Comparison of ENCODE assay signal across 8 mouse cellular contexts in the genomic region with DNA sequence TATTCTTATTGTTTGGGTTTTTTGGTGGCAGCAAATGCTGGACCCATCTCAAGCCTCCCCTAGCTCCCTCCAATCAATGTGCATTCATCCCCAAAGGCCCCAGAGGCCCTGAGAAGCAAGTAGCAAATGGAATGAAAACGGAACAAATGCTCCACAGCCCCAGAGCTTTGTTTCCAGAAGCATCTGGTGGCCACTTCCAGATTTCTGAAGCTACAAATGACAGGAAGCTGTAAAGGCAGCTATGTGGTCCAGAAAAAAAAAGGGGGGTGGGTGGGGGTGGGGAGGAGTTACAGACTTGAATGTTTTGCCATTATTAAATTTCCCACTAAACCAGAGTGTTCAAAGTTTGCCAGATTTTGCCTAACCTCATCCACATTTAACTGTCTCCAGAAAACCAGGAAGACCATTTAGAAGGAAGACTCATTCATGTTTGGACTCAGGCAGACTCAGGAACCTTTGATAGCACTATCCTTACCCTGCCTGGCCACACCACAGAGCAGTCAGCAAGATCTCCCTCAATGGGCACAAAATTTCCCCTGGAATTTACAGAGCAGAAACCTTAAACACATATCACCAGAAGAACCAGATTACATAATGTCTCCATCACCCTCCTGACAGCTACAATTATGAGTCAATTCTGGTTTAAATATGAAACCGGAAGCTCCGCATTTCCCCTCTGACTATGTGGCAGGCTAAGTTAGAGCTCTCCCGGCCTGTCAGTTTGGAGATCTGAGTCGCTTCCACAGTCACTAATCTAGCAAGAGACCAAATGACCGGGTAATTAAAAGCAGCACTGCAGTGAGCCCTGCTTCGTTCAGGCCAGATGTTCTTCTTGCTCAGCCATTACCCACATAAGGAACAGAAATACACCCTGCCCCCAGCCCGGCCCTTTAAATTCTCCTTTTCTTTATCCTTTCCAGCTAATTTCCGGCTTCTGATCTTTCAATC.
DNase-seq lines count a peak whose midpoint lies in the region; ATAC-seq and TF ChIP-seq lines count a peak whose summit lies in the region.

No protein-coding gene starts in this region.

- TF ChIP-seq CTCF in lung, embryonic 14.5 days (IDR thresholded peaks at IDR 0.05; ENCODE audit: low read depth), result no peak

- no peak overlapping the region for H3K9ac ChIP-seq in forebrain, embryonic 16.5 days (replicated peaks; ENCODE audit: low read depth, low read length)
- H3K9ac ChIP-seq in lung, embryonic 14.5 days, result peak overlapping the region; percentile 33; the same call in 1 of the 2 replicates
- H3K9ac ChIP-seq in neural tube, embryonic 13.5 days, result no peak overlapping the region

- no peaks in the 10 kb centered on the region for H3K9me3 ChIP-seq in forebrain, embryonic 16.5 days (ENCODE audit: control insufficient read depth, low read length)
- H3K9me3 ChIP-seq in lung, embryonic 14.5 days (ENCODE audit: low read depth, low read length), result no peaks in the 10 kb centered on the region
- no peaks in the 10 kb centered on the region for H3K9me3 ChIP-seq in neural tube, embryonic 13.5 days

- H3K36me3 ChIP-seq in forebrain, embryonic 16.5 days (ENCODE audit: control insufficient read depth, insufficient read depth), result no peaks in the 10 kb centered on the region
- no peaks in the 10 kb centered on the region for H3K36me3 ChIP-seq in lung, embryonic 14.5 days (ENCODE audit: insufficient read depth)
- no peaks in the 10 kb centered on the region for H3K36me3 ChIP-seq in neural tube, embryonic 13.5 days

- WGBS in forebrain, embryonic 16.5 days, result 7% methylated on average over 9 of the region's 9 CpGs
- WGBS in lung, embryonic 14.5 days, result 8% methylated on average over 9 of the region's 9 CpGs
- WGBS in neural tube, embryonic 13.5 days, result 7% methylated on average over 9 of the region's 9 CpGs

- H3K4me1 ChIP-seq in forebrain, embryonic 16.5 days (replicated peaks; ENCODE audit: control insufficient read depth, insufficient read depth, low read length), result peaks cover 22% of the 10 kb centered on the region
- H3K4me1 ChIP-seq in lung, embryonic 14.5 days (ENCODE audit: insufficient read depth), result peaks cover 31% of the 10 kb centered on the region
- H3K4me1 ChIP-seq in neural tube, embryonic 13.5 days (replicated peaks), result peaks cover 44% of the 10 kb centered on the region

- peak overlapping the region; percentile 31 for H3K4me2 ChIP-seq in forebrain, embryonic 16.5 days (ENCODE audit: low read length)
- peak overlapping the region; percentile 56 for H3K4me2 ChIP-seq in lung, embryonic 14.5 days
- H3K4me2 ChIP-seq in neural tube, embryonic 13.5 days, result peak overlapping the region; percentile 44

- H3K27ac ChIP-seq in forebrain, embryonic 16.5 days (ENCODE audit: low read length), result no peak overlapping the region
- H3K27ac ChIP-seq in lung, embryonic 14.5 days (ENCODE audit: low read depth), result peak overlapping the region; percentile 92
- H3K27ac ChIP-seq in neural tube, embryonic 13.5 days (replicated peaks), result peak overlapping the region; percentile 14

- H3K27me3 ChIP-seq in forebrain, embryonic 16.5 days (replicated peaks; ENCODE audit: control insufficient read depth, insufficient read depth, low read length), result no peaks in the 10 kb centered on the region
- H3K27me3 ChIP-seq in lung, embryonic 14.5 days (ENCODE audit: insufficient read depth, low read length), result no peaks in the 10 kb centered on the region
- no peaks in the 10 kb centered on the region for H3K27me3 ChIP-seq in neural tube, embryonic 13.5 days

- no peak for ATAC-seq in forebrain, embryonic 16.5 days
- peak; percentile 18 for ATAC-seq in lung, embryonic 14.5 days (ENCODE audit: insufficient read depth)
- ATAC-seq in neural tube, embryonic 13.5 days (ENCODE audit: low read depth), result no peak

- DNase-seq in adrenal gland, postnatal 10 days, result peak; percentile 38
- DNase-seq in adrenal gland, postnatal 25 days, result no peak
- peak; percentile 76 for DNase-seq in NIH3T3 (ENCODE audit: low read depth)
- peak; percentile 89 for DNase-seq in induced T-regulatory cell, adult 2 months (ENCODE audit: low read depth)
- DNase-seq in lung, embryonic 14.5 days, result peak; percentile 83
- DNase-seq in cerebellum, adult 11-12 months, result no peak

- no peak overlapping the region for H3K4me3 ChIP-seq in forebrain, embryonic 16.5 days (replicated peaks; ENCODE audit: low read length)
- peak overlapping the region; percentile 5; the same call in 1 of the 2 replicates for H3K4me3 ChIP-seq in lung, embryonic 14.5 days (ENCODE audit: low read depth, low read length)
- no peak overlapping the region for H3K4me3 ChIP-seq in neural tube, embryonic 13.5 days

Comparison
In these comparisons a context has a peak if more than half of its experiments do, and no peak if none do; other contexts are left out.
1. DNase-seq: peak in adrenal gland, postnatal 10 days (single experiment), NIH3T3 (single experiment), induced T-regulatory cell, adult 2 months (single experiment) and lung, embryonic 14.5 days (single experiment); none in adrenal gland, postnatal 25 days (single experiment) and cerebellum, adult 11-12 months (single experiment).
2. Peak in every context shown above with its lines, with median percentiles within 50 percentile points of each other: H3K4me2 ChIP-seq.